Mouse (Mus musculus): ENCODE data around the gene Kcnd3. TPM values are rescaled to one million over a fixed set of nuclear protein-coding genes. Genes with fewer than 3 reads are reported as not detected.

Kcnd3 gene
- total and polyA plus RNA-seq, 2 experiments from 2014 or later = 7.5 to 48.9 TPM

- H3K27ac ChIP-seq (ENCODE audit: low read depth, low read length) = no peak overlapping the region
- no peak overlapping the region for H3K4me2 ChIP-seq (ENCODE audit: low read depth)
- no peak for DNase-seq
- H3K9me3 ChIP-seq (ENCODE audit: low read length) = no peaks in the 10 kb centered on the region
- H3K4me1 ChIP-seq (ENCODE audit: insufficient read depth) = no peaks in the 10 kb centered on the region
- H3K36me3 ChIP-seq (ENCODE audit: insufficient read depth) = no peaks in the 10 kb centered on the region
- no peaks in the 10 kb centered on the region for H3K27me3 ChIP-seq (ENCODE audit: insufficient read depth, low read length)
- no peak overlapping the region for H3K9ac ChIP-seq
- no peak overlapping the region for H3K4me3 ChIP-seq (ENCODE audit: low read depth, low read length)
- ATAC-seq = peak; percentile 34; the same call in 1 of the 2 replicates
- TF ChIP-seq CTCF (IDR thresholded peaks at IDR 0.05; ENCODE audit: low read depth) = no peak
- WGBS = 73% methylated on average over 2 of the region's 2 CpGs
Measured at GRCm38 (mm10) chr3:105616861-105617743, 165.0 kb downstream of the Kcnd3 start.

DNA sequence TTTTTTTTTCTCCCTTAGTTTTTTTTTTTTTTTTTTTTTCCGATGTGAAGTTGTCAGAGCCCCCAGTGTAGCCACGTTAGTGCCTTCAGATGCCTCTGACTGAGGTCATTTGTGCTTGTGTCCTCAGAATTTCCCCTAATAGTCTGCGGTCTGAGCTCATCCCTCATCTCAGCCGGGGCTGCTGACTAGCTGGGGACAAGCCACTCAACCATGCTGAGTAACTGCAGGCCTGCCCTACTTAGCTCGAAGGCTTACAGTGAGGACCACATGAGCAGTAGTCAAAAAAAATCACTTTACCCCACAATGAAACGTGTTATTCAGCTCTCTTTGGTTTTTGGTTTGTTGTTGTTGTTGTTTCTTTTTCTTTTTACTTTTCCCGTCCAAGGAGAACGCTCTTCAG lies 169.0 kb downstream of the Kcnd3 start:
- no peak overlapping the region for H3K4me3 ChIP-seq (ENCODE audit: low read depth, low read length)
- H3K27ac ChIP-seq (ENCODE audit: low read depth, low read length) = no peak overlapping the region
- H3K4me2 ChIP-seq (ENCODE audit: low read depth) = no peak overlapping the region
- H3K27me3 ChIP-seq (ENCODE audit: insufficient read depth, low read length) = no peaks in the 10 kb centered on the region
- no peaks in the 10 kb centered on the region for H3K4me1 ChIP-seq (ENCODE audit: insufficient read depth)
- ATAC-seq = peak; percentile 32; the same call in 1 of the 2 replicates
- 50% methylated on average over 8 of the region's 8 CpGs for WGBS
- H3K36me3 ChIP-seq (ENCODE audit: insufficient read depth) = no peaks in the 10 kb centered on the region
- no peak for TF ChIP-seq CTCF (IDR thresholded peaks at IDR 0.05; ENCODE audit: low read depth)
- no peaks in the 10 kb centered on the region for H3K9me3 ChIP-seq (ENCODE audit: low read length)
- no peak for DNase-seq
- H3K9ac ChIP-seq = no peak overlapping the region

GRCm38 (mm10) chr3:105623137-105623536 lies 171.0 kb downstream of the Kcnd3 start:
- WGBS = 17% methylated on average over 4 of the region's 4 CpGs
- peaks cover 4% of the 10 kb centered on the region; the same call in 1 of the 2 replicates for H3K4me1 ChIP-seq (ENCODE audit: insufficient read depth)
- no peak for TF ChIP-seq CTCF (IDR thresholded peaks at IDR 0.05; ENCODE audit: low read depth)
- ATAC-seq (no peak), DNase-seq (no peak)
- H3K36me3 ChIP-seq (ENCODE audit: insufficient read depth) = no peaks in the 10 kb centered on the region
- no peak overlapping the region for H3K9ac ChIP-seq
- no peak overlapping the region for H3K4me3 ChIP-seq (ENCODE audit: low read depth, low read length)
- no peaks in the 10 kb centered on the region for H3K9me3 ChIP-seq (ENCODE audit: low read length)
- H3K4me2 ChIP-seq (ENCODE audit: low read depth) = no peak overlapping the region
- H3K27me3 ChIP-seq (ENCODE audit: insufficient read depth, low read length) = no peaks in the 10 kb centered on the region
- no peak overlapping the region for H3K27ac ChIP-seq (ENCODE audit: low read depth, low read length)

DNA sequence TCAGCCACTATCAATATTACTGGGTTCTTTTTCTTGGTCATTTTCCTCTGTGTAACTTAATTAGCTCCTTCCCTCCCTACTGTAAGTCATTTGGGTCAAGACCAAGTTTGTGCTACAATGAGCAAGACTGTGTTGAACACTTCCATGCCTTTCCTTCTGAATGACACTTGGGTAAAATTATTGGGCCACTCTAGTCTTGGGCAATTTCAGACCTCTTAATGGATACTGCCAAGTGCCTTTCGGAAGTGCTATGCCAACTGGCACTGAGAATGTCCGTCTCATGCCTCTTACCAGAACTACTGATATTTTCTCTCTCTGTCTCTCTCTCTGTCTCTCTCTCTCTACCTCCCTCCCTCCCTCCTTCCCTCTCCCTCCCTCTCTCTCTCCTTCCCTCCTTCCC lies 173.8 kb downstream of the Kcnd3 start:
- no peak overlapping the region for H3K9ac ChIP-seq
- no peak overlapping the region for H3K4me3 ChIP-seq (ENCODE audit: low read depth, low read length)
- H3K27ac ChIP-seq (ENCODE audit: low read depth, low read length) = no peak overlapping the region
- peaks cover 4% of the 10 kb centered on the region; the same call in 1 of the 2 replicates for H3K4me1 ChIP-seq (ENCODE audit: insufficient read depth)
- H3K36me3 ChIP-seq (ENCODE audit: insufficient read depth) = no peaks in the 10 kb centered on the region
- ATAC-seq (no peak), DNase-seq (no peak)
- H3K27me3 ChIP-seq (ENCODE audit: insufficient read depth, low read length) = no peaks in the 10 kb centered on the region
- no peak overlapping the region for H3K4me2 ChIP-seq (ENCODE audit: low read depth)
- no peak for TF ChIP-seq CTCF (IDR thresholded peaks at IDR 0.05; ENCODE audit: low read depth)
- no peaks in the 10 kb centered on the region for H3K9me3 ChIP-seq (ENCODE audit: low read length)
- WGBS = 49% methylated on average over 2 of the region's 2 CpGs

- DNase-seq (no peak), ATAC-seq (no peak)
- WGBS = 70% methylated on average over 6 of the region's 6 CpGs
- Histone ChIP-seq H3K27me3 (ENCODE audit: insufficient read depth, low read length) (no peaks in the 10 kb centered on the region), H3K9me3 (ENCODE audit: low read length) (no peaks in the 10 kb centered on the region), H3K4me3 (ENCODE audit: low read depth, low read length) (no peak overlapping the region), H3K4me2 (ENCODE audit: low read depth) (no peak overlapping the region), H3K9ac (no peak overlapping the region), H3K4me1 (ENCODE audit: insufficient read depth) (peaks cover 4% of the 10 kb centered on the region; the same call in 1 of the 2 replicates), H3K36me3 (ENCODE audit: insufficient read depth) (no peaks in the 10 kb centered on the region), H3K27ac (ENCODE audit: low read depth, low read length) (no peak overlapping the region)
- peak; percentile 3; the same call in 1 of the 2 replicates for TF ChIP-seq CTCF (IDR thresholded peaks at IDR 0.05; ENCODE audit: low read depth)
Measured at GRCm38 (mm10) chr3:105627258-105627657, 175.1 kb downstream of the Kcnd3 start.

DNA sequence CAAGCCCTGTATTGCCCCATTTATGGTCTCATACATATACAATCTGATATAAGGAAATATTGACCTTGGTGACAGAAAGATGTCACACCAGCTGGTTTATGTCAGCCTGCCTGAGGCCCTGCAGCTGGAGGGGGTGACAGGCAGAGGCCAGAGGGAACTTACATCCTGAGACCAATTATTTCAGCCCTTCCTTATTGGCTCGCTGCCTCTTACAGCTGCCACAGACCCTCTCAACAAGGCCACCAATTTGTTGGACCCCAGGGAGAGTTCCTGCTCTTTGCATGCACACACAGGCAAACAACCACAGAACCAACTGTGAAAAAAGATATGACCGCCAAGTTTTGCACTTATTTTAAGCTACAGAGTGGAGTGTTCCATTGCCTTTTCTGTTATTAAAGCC lies 180.2 kb downstream of the Kcnd3 start:
- Histone ChIP-seq H3K4me3 (ENCODE audit: low read depth, low read length) (no peak overlapping the region), H3K4me2 (ENCODE audit: low read depth) (no peak overlapping the region), H3K36me3 (ENCODE audit: insufficient read depth) (no peaks in the 10 kb centered on the region), H3K4me1 (ENCODE audit: insufficient read depth) (no peaks in the 10 kb centered on the region; the same call in 1 of the 2 replicates), H3K9me3 (ENCODE audit: low read length) (no peaks in the 10 kb centered on the region), H3K27ac (ENCODE audit: low read depth, low read length) (no peak overlapping the region), H3K9ac (no peak overlapping the region), H3K27me3 (ENCODE audit: insufficient read depth, low read length) (no peaks in the 10 kb centered on the region)
- ATAC-seq (no peak), DNase-seq (no peak)
- 54% methylated on average over 2 of the region's 2 CpGs for WGBS
- TF ChIP-seq CTCF (IDR thresholded peaks at IDR 0.05; ENCODE audit: low read depth) = no peak

- Histone ChIP-seq H3K4me3 (ENCODE audit: low read depth, low read length) (no peak overlapping the region), H3K4me1 (ENCODE audit: insufficient read depth) (no peaks in the 10 kb centered on the region; the same call in 1 of the 2 replicates), H3K27ac (ENCODE audit: low read depth, low read length) (no peak overlapping the region), H3K9me3 (ENCODE audit: low read length) (no peaks in the 10 kb centered on the region), H3K27me3 (ENCODE audit: insufficient read depth, low read length) (no peaks in the 10 kb centered on the region), H3K4me2 (ENCODE audit: low read depth) (no peak overlapping the region), H3K9ac (no peak overlapping the region), H3K36me3 (ENCODE audit: insufficient read depth) (no peaks in the 10 kb centered on the region)
- ATAC-seq (no peak), DNase-seq (no peak)
- WGBS = 50% methylated on average over 3 of the region's 3 CpGs
- TF ChIP-seq CTCF (IDR thresholded peaks at IDR 0.05; ENCODE audit: low read depth) = no peak
Measured at GRCm38 (mm10) chr3:105633021-105633420, 180.9 kb downstream of the Kcnd3 start.
